Mouse (Mus musculus) layer of hippocampus, postnatal 14 days (tissue): ENCODE data around the gene Bag6. TPM values are rescaled to one million over a fixed set of nuclear protein-coding genes. Genes with fewer than 3 reads are reported as not detected.
A peak's percentile ranks its signal among the peaks of the same experiment; 100 is the strongest.

ENCODE experiments used
- DNase-seq, 2 experiments: peaks; one replicate each; pipeline ENCODE4 v3.0.0; 2021 to 2022; ENCODE audit warnings: low spot score in 2 of 2, mixed read lengths in 1 of 2
- long read RNA-seq, 2 experiments: library from polyadenylated mRNA; stranded (forward); transcript quantifications; one replicate each; pipeline ENCODE4 v2.0.0; 2021
- total RNA-seq, 2 experiments: library from RNA; stranded (reverse); gene quantifications; 2 replicates each; pipeline ENCODE4 v1.2.3; 2021

The Bag6 gene
- 100 to 1,000 TPM; 289 TPM for total RNA-seq
- long read RNA-seq, experiment 1, partial matches to known transcripts, result 22 of 72 reads
- long read RNA-seq, experiment 1, other reads (novel, unspliced or antisense), result 47 of 72 reads
- long read RNA-seq, experiment 2, partial matches to known transcripts, result 41 of 88 reads
- long read RNA-seq, experiment 2, other reads (novel, unspliced or antisense), result 43 of 88 reads

DNA sequence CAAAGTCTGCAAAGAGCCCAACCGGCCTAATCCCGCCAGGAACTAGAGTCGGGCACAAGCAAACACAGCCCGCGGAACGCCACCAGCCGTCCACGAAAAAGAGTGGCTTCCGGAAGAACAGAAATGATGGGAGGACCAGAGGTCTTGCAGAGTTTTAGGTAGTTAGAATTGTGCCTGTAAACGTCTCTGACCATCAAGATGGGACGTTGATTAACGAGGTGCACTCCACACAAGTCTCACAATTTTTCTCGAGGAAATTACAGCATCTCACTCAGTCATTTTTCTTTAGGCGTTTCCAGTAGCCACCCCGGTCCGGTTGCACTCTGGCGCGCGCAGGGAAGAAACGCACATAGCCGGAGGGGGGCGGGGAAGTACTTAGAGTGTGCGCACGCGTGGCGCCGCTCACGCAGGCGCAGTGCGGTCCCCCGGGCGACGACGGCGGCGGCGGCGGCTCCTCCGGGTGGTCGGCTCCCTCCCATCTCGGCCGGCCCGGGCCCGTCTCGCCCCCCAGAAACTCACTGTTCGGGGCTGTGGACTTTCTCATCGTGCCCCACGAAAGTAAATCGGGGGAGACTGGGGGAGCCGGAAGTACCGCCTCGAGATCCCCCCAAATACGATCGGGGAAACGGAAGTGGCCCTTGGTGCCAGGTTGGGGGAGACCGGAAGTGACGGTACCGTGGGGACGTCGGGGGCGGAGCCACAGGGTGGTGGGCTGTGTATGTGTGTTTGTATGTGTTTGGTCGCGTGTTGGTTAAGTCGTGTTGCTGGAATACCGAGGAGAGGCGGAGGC, at the start of gene Bag6:
TSS of gene Bag6 (plus strand) at position 378 of the 790 bp plus-strand sequence.
- peak; percentile 95 to 98 for DNase-seq

DNA sequence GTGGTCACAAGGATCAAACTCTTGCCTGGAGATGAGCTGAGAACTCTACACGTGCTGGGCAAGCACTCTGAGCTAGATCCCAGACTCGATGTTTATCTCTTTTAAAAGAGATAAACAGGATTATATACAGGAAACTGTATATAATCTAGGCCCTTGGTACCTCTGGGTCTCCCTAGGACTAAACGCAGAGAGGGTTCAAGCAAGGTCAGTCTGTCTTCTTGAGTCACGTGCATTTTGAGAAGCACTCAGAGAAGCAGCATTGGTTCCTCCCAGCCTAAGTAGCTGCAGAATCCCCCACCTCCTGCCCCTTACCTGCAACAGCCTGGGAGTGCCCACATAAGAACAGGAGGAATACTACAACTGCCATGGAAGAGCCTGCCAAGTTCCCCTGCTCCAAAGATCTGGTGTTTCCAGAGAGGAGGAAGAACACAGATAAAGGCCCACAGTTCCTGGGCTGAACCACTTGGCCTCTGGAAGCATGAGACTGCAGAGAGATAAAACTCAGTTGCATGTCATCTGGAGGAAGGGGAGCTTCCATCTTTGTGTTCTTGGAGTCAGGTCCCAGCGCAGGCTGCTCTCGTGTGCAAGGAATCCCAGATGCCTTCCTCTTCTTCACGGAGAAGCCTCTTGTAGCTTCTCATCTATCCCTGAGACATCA, 49.6 kb upstream of the Bag6 start, which contains the start of gene Ly6g6f:
TSS of gene Ly6g6f (minus strand) at position 403 of the 658 bp plus-strand sequence.
- DNase-seq, result no peak

DNA sequence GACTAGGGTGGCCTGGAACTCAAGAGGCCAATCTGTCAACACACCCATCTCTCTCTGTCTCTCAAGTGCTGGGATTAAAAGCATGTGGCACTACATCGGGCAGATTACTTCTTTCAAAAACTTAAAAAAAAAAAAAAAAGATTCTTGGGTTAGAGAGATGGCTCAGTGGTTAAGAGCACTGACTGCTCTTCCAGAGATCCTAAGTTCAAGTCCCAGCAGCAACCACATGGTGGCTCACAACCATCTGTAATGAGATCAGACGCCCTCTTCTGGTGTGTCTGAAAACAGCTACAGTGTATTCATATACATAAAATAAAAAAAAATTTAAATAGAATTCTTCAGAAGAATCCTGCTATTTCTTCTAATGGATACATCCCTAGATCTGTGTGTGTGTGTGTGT, 46.8 kb upstream of the Bag6 start:
- DNase-seq, result no peak

DNA sequence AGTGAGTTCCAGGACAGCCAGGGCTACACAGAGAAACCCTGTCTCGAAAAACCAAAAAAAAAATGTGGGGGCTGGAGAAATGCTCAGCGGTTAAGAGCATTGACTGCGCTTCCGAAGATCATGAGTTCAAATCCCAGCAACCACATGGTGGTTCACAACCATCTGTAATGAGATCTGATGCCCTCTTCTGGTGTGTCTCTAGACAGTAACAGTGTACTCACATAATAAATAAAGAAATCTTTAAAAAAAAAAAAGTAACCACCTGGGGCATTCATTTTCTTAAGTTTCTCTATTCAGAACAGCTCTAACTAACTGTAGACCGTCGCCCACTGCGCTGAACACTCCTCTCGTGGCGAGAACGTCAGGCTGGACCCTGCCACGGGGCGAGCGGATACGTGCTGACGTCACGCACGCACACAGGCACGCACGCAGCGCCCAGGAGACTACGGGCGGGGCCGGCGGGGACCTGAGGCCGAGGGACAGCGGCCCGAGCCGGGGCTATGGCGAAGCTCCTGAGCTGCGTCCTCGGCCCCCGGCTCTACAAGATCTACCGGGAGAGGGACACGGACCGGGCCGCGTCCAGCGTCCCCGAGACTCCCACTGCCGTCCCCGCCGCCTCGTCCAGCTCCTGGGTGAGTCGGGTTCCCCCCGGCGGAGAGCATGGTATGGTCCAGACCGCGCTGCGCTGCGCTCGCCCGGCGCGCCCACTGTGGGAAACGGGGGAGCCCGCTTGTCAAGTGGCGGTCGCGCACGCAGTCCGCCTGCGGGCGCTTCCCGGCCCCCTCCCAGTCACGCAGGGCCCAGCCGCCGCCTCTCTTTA, 45.9 kb upstream of the Bag6 start, which contains the start of gene Abhd16a:
TSS of gene Abhd16a (plus strand) at position 439 of the 820 bp plus-strand sequence.
- DNase-seq, result peak; percentile 96 to 97

DNA sequence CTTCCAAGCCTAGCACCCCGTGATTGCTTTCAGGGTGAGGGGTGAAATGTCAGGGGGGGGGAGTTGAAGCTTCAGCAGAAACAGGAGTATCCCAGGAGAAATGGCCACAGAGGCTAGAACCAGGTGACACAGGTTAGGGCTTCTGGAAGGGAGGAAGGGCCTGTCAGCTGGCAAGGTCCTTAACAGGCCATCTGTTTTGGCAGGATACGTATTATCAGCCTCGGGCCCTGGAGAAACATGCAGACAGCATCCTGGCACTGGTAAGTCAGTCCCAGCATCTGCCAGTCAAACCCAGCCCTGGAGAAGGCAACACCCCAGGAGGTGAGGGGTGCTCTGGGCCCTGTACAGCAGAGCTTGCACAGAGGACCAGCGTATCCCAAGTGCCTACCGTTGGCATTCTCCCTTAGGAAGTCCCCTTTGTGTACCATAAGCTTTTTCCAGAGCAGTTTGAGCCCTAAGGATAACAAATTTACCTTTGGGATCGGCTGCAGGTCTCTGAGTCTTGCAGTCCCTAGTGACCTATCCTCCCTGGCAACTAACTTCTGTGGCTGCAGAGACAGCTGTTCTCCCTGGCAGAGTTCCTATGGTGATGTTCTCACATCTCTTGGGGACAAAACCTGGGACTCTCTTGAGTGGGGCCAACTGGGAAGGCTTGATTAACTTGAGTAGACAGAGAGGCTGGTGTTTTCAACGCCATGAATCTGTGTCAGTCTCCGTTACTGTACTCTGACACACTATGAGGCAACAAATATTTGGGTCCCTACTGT, 44.6 kb upstream of the Bag6 start:
- peak in 1 of 2 experiments; percentile 27 for DNase-seq

DNA sequence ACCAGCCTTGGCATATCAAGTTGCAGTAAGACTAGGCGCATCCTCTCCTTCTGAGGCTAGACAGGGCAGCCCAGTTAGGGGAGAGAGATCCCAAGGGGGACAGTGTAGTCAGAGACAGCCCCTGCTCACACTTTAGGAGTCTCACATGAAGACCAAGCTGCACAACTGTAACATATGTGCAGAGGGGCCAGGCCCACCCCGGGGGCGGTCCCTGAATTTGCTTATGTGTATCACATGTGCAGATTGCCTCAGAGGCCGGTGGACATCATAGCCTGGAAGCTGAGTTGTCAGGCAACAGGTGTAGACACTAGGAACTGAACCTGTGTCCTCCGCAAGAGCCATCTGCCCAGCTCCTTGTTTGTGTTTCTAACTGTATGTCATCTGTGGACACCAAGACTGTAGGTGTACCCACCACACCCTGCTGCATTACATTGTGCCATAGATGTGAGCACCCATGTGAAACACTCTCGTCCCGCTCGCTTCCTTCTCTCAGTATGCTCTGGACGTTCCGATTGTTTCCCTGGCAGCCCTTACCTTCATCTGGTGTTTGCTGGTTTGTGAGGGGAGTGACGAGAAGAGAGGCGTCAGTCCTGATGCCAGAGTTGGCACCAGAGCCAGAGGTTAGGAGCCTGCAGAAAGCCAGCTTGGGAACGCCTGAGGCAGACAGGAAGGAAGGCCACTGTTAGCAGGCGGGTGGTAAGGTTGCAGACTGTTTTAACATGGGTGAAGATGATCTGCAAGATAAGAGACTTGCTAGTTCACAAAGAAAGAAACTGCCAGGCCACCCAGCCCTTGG, 42.4 kb upstream of the Bag6 start:
- DNase-seq, result no peak

DNA sequence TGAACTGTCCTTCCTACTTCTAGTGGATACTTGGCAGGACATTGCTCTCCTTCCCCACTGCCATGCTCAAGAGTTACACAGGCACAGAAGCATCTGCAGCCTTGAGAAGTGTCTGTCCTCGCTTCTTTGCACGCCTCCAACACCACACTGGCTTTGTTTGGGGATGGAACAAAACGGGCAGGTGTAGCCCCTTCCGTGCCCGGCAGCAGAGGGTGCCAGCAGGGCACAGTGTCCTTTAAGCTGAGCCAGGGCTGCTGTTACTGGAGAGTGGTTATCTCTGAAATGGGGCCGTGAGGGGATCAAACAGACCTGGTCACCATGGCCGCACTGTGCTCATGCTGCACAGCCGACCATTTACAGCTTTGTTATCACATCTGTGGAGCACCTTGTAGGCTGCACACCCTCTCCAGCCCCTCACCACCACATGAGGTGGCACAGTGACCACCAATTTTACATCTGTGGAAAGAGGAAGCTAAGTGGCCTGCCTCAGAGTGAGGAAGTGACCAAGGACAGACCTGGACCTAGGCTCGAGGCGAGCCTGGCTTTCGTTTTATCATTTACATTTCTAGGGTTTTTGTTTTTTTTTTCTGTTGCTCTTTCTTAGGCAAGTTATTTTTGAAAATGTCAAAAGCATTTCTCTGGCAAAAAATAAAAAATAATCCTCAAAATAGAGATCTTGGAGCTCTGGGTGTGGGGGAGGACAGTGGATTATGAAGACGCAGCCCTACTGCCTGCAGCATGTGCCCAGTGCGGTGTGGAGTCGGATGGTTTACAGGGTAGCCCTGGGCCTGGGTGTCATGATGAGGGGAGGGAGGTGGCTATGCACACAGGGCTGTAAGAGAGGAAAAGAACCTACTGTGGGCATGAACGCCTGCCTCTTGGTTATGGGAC, 40.3 kb upstream of the Bag6 start:
- DNase-seq, result no peak

DNA sequence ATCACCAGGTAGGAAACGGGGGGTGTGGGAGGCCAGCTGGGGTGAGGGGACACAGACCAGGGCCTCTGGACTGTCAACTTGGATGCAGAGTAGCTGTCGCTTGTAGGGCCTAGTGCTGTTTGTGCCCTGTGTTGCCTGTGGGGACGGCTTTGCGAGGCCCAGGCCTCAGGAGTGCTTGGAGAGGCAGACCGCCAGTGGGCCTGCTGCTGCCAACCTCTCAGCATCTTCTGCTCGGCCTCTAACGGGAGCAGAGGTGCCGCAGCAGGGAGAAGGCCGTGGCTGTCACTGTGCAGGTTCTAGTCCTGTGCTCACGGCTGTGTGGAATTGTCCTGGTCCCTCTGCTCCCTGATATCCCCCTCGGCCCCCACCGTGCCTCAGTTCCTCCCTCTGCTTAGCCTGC, 38.4 kb upstream of the Bag6 start:
- no peak for DNase-seq

DNA sequence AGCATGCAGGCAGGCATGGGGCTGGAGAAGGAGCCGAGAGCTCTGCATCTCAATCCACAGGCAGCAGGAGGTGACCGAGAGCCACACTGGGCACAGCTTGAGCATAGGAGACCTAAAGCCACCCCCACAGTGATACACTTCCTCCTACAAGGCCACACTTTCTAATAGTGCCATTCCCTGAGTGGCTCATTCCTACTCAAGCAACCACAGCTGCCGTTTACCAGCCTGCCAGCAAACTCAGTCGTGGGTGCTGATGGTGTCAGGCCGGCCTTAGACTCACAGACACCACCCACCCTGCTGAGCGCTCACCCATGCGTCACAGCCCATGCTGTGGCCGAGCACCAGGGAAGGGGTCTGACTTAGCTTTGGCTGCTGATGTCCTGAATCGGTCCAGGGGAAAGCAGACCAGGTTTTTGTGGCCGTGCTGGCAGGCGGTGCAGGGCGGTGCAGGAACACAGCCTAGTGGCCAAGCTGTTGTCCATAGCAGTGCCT, 37.8 kb upstream of the Bag6 start:
- no peak for DNase-seq

DNA sequence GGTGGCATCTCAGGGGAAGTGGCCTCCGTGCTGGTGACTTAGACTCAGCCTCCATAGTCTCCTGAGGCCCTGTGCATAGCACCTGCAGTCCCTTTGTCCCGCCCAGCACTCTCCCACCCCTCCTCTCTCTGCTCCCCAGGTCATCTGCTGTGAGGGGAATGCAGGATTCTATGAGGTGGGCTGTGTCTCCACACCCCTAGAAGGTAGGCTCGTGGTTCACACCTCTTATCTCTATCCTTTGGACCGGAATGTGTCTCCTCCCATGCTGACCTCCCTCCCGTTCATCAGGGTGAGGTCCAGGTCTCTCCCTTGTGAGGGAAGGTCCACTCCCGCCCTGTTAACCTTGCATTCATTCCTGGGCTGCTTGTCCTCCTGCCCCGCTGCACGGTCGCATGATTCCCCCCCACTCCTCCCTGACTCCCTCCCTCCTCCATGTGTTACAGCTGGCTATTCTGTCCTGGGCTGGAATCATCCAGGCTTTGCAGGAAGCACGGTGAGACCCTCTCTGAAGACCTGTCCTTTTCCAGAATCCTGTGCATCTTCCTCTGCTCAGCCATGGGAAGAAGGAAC, 34.7 kb upstream of the Bag6 start:
- no peak for DNase-seq

DNA sequence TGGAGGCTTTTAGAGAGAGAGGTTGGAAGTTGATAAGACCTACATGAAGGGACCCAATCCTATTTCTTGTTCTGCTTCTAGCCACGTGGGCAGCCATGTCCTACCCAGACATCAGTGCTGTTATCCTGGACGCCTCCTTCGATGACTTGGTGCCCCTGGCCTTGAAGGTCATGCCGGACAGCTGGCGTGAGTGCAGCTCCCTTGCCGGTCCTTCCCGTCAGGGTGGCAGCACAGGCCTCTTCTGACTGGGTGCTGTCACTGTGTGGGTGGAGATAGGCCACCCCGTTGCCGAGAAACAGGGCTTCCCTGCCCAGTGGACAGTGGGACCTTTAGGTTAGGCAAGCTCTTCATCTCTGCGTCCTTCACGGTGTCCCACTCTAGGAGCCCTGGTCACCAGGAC, 33.8 kb upstream of the Bag6 start:
- no peak for DNase-seq

DNA sequence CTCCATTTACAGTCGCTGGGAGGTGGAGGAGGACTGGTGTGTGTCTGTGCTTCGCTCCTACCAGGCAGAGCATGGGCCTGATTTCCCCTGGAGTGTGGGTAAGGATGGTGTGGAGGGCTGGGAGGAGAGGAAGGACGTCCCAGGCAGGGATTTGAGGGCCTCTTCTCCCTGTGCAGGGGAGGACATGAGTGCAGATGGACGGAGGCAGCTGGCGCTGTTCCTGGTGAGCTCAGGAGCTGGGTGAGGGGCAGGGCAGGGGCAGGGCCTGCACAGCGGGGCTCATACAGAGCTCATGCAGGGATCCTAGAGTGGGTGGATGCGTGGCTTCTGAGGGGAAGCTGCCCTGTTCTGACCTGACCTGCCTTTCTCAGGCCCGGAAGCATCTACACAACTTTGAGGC, 32.7 kb upstream of the Bag6 start:
- no peak for DNase-seq

DNA sequence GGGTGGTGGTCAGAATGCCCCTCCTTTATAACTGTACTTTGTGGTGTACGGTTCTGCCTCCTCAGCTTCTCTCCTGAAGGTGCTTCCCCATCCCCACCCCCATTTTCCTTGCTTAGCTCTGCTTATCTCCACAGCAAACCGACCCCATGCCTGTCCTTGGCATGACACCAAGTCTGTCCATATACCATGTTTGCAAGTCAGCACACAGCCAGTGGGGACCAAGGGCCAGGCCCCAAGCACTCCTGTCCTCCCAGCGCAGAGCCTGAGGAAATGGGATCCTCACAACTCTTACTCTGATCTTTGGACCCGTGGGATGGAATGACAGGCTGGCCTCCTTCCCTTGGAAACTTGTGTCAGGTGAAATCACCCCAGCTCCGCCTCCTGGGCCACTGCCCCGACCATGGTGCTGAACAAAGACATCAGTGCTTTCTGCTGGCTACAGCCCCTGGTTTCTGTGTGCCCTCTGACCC, 31.7 kb upstream of the Bag6 start:
- no peak for DNase-seq

DNA sequence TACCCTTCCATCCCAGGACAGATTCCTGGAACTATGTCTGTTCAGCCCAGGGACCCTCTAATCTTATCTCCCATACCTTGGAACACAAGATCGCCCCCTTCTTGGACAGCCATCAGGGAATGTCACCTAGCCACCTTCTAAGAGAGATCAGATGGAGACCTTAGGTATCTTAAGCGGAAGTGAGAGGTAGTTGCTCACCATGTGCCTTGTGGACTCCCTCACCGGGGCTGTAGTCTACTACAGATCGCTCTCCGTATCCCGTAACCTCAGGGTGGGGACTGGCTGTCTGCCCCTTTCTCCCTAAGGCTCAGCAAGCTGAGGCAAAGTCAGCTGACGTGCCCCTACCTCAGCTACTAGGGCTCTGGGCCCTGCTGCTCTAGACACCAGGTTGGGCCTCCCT, 30.9 kb upstream of the Bag6 start:
- no peak for DNase-seq

DNA sequence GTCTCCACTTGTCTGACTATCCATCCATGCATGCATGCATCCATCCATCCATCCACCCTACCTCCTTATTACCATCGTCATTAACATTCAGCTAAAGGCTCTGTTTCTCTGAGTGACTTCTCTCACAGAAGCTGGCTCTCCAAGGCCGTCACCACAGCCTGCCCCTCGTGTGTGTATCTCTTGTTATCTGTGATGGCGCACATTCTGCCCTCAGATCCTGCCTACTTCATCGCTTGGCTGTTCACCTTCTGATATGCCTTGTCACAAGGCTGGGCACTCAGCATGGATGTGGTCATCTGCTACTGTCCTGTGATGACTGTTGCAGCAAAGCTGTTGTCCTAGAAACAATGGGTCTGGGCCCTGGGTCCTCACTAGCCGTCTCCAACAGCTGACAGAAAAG, 30.2 kb upstream of the Bag6 start:
- no peak for DNase-seq

DNA sequence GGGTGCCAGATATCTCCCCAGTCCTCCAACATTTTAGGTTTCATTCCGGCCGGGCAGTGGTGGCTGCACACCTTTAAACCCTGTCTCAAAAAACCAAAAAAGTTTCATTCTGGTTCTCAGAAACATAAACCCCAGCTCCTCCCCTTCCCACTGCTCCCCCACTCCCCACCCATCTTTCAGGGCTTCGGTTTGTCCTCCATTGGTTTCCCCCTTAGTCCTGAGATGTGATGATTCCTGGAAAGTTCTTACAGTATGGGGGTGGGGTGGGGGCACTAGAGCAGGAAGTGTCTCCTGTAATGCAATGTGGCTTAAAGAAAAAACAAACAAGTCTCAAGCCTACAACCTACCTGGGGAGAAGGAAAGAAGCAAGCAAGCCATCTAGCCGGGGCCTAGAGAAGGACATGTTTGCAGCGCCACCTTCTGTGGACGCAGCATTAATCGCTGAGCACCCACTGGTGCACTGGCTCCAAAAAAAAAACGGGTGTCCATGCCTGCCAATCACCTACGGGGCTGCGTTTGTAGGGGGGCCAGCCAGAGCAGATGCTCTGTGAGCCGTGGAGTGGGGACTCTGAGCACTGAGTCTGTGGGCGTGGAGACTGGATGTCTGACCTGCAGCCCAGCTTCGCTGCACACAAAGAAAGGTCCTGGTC, 29.1 kb upstream of the Bag6 start:
- DNase-seq, result no peak

DNA sequence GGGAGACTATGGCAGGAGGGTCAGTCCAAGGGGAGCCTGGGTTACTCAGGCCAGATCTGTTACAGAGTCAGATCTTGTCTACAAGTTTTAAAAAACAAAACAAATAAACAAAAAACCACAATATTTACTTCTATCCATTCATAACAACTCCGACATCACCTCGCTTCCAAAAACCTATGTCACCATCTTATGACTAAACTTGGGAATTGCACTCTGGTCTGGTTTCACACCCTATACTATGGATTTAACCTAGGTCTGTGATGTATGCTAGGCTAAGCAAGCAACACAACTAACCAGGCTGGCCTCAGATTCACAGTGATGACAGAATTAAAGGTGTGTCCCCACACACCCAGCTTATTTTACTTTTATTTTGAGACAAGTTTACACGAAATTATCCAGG, 28.5 kb upstream of the Bag6 start:
- DNase-seq, result no peak

DNA sequence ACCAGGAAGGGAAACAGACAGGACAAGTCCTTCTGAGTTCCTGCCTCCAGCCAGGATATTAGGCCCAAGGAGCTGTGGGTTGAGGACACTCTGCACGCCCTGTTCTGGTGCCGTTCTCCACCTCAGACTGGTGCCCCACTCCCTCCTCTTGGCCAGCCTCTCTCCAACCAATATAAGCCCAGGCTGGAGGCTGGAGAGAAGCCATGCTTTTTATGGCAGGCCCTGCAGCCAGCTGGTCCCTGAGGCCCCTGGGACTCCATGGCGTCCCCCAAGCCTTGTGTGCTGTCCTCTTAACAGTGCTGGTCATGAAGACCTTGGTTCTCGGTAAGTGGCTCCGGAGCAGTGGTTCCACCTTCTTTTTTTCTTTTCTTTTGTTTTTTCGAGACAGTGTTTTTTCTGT, 26.9 kb upstream of the Bag6 start, which contains the start of gene Ly6g5c:
TSS of gene Ly6g5c (plus strand) at position 183 of the 400 bp plus-strand sequence.
- DNase-seq, result no peak
